Mouse (Mus musculus): ENCODE data around the gene Eepd1.

- no peak for TF ChIP-seq EP300 (optimal IDR thresholded peaks at IDR 0.05)
- TF ChIP-seq CTCF (IDR thresholded peaks at IDR 0.05; ENCODE audit: low read depth), result peak; percentile 44
These were observed 1.6 kb downstream of the Eepd1 start for GRCm38 (mm10) chr9:25482999-25483347.

Measured in stomach, postnatal 0 days (tissue).